ENCODE assay signal across 9 mouse cellular contexts in the genomic region with DNA sequence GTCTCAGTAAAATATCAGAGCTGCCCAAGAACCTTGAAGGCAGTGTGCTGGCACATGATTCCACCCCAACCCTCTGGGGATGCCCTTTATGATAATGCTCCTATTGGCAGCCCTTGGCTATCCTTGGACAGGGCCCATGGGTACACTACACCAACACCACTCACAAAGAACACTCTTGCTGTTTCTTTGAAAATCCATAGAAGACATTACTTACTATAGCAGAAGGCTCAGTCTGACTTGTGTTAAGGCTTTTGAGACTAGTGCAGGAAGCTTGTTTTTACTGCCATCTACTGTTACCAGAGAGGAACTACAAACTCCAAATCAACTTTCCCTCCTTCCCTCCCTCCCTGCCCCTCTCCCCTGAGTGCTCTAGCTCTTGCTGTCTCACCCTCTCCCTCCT.
A peak's percentile ranks its signal among the peaks of the same experiment; 100 is the strongest.
DNase-seq lines count a peak whose midpoint lies in the region; ATAC-seq lines count a peak whose summit lies in the region.
"Had no signal": no experiment of that assay in that cellular context is flagged by ENCODE, and none has a peak within 500 bp of the region (broad histone marks: within the 10 kb centered on the region; RNA-seq: fewer than 3 reads in every experiment).

No protein-coding gene starts in this region.

- no peak overlapping the region for H3K4me3 ChIP-seq in hindbrain, embryonic 13.5 days
- no peak overlapping the region for H3K4me3 ChIP-seq in midbrain, embryonic 10.5 days
- H3K4me3 ChIP-seq: lung, embryonic 15.5 days had no signal

- H3K4me1 ChIP-seq in hindbrain, embryonic 13.5 days (replicated peaks) = no peaks in the 10 kb centered on the region
- no peaks in the 10 kb centered on the region for H3K4me1 ChIP-seq in midbrain, embryonic 10.5 days
- H3K4me1 ChIP-seq: lung, embryonic 15.5 days had no signal

- no peaks in the 10 kb centered on the region for H3K9me3 ChIP-seq in hindbrain, embryonic 13.5 days
- H3K9me3 ChIP-seq in midbrain, embryonic 10.5 days (replicated peaks) = no peaks in the 10 kb centered on the region
- H3K9me3 ChIP-seq: lung, embryonic 15.5 days had no signal

- no peak overlapping the region for H3K9ac ChIP-seq in hindbrain, embryonic 13.5 days
- H3K9ac ChIP-seq: lung, embryonic 15.5 days had no signal

- H3K36me3 ChIP-seq in hindbrain, embryonic 13.5 days = no peaks in the 10 kb centered on the region
- no peaks in the 10 kb centered on the region for H3K36me3 ChIP-seq in midbrain, embryonic 10.5 days
- H3K36me3 ChIP-seq: lung, embryonic 15.5 days had no signal

- no peak overlapping the region for H3K4me2 ChIP-seq in hindbrain, embryonic 13.5 days
- H3K4me2 ChIP-seq: lung, embryonic 15.5 days had no signal

- peak; percentile 83 for ATAC-seq in hindbrain, embryonic 13.5 days (ENCODE audit: low FRiP score)

- H3K27me3 ChIP-seq in hindbrain, embryonic 13.5 days = no peaks in the 10 kb centered on the region
- no peaks in the 10 kb centered on the region for H3K27me3 ChIP-seq in midbrain, embryonic 10.5 days (ENCODE audit: low read depth, poor library complexity, severe bottlenecking)
- H3K27me3 ChIP-seq: lung, embryonic 15.5 days had no signal

- peak; percentile 9 for DNase-seq in kidney, adult 9 months
- DNase-seq in kidney, postnatal 10 days = no peak
- DNase-seq in ES-CJ7 (ENCODE audit: low read depth, low spot score) = peak; percentile 70
- peak; percentile 57 to 69 for DNase-seq in cerebellum, postnatal 10 days
- DNase-seq in midbrain, embryonic 10.5 days (ENCODE audit: low spot score) = peak; percentile 20
- DNase-seq in thymus, postnatal 36 days = no peak
- no peak for DNase-seq in urinary bladder, postnatal 10 days (ENCODE audit: low spot score)

- H3K27ac ChIP-seq in hindbrain, embryonic 13.5 days = no peak overlapping the region
- no peak overlapping the region for H3K27ac ChIP-seq in midbrain, embryonic 10.5 days (replicated peaks)
- H3K27ac ChIP-seq: lung, embryonic 15.5 days had no signal

Comparison
In these comparisons a context has a peak if more than half of its experiments do, and no peak if none do; other contexts are left out.
1. DNase-seq: peak in kidney, adult 9 months (single experiment), ES-CJ7 (single experiment), cerebellum, postnatal 10 days (2 of 2) and midbrain, embryonic 10.5 days (single experiment); none in kidney, postnatal 10 days (single experiment), thymus, postnatal 36 days (0 of 2) and urinary bladder, postnatal 10 days (single experiment).